Mouse (Mus musculus): ENCODE data around the gene Sh3gl3.

Gene Sh3gl3

DNA sequence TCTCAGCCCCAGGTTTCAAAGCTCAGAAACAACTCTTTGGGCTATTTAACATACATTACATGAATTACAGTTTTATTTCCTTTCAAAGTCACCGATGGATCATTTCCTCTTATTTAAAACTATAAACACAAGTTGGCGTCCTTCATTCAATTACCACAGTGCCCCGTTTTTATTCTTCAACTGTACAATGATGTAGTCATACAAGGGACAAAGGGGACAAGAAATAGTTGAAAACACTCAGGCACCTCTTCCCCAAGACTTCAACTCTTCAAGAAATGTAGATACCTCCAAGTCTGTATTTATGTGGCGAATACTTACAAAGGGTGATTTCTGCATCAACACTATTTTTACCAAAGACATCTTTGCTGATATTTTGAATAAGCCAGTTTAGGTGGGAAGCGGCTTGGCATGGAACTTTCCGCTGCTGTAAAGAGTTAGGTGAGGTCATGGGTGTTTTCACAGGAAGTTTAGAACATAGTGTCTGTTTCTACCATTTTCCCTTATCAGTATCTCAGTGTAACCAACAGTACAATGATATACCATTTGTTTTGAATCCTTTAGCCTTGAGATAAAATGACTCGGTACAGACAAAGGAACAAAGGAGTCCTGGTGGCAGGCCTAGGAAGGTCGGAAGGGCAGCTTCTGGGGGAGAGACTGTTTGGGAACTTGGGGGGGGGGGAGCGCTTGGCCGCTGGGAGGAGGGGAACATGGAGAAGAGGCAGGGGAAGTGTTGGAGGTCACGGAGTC lies 62.7 kb downstream of the Sh3gl3 start:
- no peak for DNase-seq

DNA sequence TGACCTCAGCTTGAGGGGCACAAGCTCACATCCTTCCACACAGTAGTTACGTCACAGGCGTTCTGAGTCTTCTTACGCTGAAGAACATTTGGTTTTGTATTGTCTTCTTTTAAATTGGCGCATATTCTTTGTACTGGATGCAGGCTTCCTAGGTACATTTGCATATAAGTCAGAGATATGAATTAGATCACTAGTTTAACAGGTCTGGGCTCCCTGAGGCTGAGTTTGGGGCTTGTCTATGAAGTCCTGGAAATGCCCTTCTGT lies 63.2 kb downstream of the Sh3gl3 start:
- no peak for DNase-seq

DNA sequence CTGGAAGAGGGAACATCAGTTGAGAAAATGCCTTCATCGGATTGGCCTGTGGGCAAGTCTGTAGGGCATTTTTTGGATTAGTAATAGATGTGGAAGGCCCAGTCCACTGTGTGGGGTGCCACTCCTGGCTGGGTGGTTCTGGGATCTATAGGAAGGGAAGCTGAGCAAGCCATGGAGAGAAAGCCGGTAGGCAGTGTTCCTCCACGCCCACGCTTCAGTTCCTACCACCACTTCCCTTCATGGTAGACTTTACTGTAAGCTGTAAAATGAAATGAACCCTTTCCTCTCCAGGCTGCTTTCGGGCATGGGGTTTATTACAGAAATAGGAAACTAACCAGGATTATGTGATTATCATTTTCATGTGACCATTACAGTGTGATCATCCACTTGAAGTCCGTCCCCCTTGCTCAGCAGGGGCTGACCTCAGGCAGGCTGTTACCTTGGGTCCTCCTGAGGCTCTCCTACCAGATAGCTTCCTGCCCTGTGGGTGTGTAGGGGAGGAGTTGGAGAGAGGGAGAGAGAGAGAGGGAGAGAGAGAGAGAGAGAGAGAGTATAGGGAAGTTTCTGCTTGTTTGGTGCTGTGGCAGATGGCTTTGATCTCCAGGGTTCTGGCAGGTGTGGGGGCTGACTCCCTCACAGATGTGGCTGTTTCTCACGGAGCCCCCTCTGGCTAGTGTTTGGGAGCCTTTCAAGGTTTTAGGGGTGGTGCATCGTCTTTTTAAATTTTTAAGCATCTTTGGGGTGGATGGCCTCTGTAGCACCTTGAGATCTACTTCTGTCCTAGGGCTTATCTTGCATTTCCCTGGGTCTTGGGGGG lies 67.0 kb downstream of the Sh3gl3 start:
- no peak for DNase-seq

DNA sequence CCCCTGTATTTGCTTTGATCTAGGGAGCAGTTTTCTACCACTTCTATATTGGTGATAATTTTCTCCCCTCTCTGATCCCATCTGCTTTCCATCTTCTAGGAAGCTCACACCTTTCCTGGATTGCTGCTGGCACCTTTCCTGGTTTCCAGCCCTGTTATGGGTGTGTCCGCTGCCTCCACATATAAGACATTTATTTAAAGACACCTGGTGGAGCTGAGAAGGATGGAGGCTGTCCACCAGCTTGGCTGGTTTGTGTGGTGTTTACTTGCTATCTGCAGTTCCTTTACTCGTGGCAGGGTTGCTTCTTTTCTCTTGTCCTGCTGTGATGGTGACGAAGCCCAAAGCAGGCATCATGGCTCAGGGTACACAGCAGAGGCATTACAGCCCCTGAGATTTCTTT lies 71.1 kb downstream of the Sh3gl3 start:
- no peak for DNase-seq

DNA sequence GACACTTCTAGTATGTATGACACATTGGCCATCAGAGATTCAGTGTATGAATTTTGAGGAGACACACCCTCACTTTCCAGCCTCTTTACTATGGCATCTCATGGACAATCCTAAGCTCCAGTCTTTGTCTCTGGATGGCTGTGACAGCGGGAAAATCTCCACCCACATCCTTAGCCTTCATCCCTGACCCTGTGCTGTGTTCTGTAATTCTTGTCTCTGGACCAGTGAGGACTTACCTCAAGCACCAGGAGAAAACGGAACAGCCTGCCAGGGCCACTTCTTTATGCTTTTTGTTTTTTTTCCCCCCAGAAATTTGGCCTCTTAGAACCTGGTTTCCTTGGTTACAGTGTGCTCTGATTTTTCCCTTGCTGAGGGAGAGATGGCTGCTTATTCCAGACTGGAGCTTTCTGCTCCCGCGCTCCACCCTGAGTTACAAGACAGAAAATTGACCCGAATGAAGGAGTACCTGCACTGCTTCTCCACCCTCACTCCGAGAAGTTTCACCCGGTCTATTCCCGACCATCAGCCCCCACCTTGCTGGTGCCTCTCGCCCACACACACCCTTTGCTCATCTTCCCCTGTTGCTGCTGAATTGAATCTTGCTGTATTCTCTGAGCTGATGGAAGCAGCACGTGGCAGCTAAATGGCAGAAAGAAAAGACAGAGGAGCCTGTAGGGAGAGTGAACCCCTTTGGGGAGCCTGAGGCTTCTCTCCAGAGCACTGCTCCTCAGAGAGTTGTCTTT lies 75.5 kb downstream of the Sh3gl3 start:
- DNase-seq = no peak

DNA sequence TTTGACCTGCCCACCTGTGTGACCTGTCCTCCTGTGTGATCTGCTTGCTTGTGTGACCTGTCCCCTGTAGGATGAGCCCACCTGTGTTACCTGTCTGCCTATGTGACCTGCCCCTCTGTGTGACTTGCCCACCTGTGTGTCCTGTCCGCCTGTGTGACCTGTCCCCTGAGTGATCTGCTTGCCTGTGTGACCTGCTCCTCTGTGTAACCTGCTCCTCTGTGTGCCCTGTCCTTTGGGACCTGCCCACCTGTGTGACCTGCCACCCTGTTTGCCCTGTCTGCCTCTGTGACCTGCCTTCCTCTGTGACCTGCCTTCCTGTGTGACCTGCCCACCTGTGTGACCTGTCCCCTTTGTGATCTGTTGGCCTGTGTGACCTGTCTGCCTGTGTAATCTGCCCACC lies 79.7 kb downstream of the Sh3gl3 start:
- DNase-seq = no peak

DNA sequence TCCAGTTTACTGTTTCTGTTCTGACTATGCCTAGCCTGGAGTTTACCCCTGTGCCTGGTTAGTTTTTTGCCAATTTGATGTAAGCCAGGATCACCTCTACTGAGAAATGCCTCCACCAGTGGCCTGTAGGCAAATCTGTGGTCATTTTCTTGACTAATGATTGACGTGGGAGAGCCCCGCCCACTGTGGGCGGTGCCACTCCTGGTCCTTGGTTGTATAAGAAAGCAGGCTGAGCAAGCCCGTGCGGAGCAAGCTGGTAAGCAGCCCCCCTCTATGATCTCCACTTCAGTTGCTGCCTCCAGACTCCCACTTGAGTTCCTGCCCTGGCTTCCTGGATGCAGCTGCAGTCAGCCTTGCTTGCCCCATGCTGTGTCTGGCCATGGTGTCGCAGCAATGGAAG lies 83.3 kb downstream of the Sh3gl3 start:
- no peak for DNase-seq

DNA sequence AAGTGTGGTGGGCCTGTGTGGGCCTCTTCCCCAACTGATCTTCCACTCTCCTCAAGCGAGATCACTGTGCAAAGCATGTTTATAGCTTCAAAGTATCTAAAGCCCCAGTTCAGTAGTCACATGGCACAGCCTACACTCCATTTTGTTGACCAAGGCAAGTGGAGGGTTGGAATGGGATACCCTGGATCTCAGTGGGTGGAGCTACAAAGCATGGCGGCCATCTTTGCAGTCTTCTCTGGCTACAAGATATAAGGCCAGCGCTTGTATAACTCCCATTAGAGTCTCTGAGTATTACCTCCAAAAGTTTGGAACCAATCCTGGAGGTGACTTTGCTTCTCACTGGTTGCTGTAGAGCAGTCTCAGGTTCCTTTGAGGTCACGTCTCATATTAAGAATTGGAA lies 83.9 kb downstream of the Sh3gl3 start:
- DNase-seq = no peak

DNA sequence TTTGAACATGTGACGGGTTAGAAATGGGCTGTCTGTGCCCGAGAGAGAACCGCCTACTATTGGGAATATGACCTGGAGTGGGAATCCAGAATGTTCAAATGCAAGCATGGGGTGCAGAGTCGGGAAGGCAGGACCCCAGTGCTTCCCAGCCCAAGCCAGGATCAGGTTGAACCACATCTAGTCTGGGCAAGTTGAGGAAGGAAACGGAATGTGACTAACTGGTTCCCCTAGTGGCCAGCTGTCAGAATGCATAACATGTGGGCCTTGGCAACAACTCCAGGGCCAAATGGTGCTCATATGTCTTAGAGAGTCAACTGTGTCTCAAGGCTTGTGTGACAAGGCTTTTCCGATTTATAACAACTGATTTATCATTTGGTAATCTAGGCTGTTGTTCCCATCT lies 86.6 kb downstream of the Sh3gl3 start:
- peak; percentile 64 for DNase-seq

DNA sequence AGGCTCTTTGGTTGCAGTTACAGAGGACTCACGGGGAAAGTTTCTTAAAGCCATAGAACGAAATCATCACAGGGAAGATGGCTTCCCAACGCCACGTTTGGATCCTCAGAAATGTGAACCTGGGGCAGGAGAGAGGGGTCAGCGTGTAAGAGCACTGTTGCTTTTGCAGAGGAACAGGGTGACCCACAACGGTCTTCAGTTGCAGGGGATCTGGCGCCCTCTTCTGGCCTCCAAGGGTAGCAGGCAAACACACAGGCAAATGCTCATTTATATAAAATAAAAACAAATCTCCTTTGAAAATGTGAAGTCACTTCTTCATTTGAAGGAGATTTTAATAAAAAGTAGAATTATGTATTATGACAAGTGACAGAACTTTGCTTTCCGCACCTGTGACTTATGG lies 89.5 kb downstream of the Sh3gl3 start:
- peak; percentile 71 for DNase-seq

DNA sequence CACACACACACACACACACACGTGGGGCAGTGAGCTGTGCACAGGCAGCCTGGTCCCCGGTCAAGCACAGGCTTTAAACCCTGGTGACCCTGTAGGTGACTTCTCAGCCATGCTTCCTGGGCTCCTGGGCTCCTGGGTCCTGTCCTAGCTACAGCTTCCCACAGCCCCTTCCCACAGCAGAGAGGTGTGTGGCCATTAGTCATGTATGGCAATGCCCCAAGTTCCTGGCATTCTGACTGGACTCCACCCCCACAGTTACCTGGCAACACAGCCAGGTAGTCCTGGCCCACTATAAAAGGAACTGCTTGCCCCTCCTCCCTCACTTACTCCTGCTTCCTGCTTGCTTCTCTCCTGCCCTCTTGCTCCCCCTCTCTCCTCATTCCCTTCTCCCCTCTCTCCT lies 90.5 kb downstream of the Sh3gl3 start:
- no peak for DNase-seq

DNA sequence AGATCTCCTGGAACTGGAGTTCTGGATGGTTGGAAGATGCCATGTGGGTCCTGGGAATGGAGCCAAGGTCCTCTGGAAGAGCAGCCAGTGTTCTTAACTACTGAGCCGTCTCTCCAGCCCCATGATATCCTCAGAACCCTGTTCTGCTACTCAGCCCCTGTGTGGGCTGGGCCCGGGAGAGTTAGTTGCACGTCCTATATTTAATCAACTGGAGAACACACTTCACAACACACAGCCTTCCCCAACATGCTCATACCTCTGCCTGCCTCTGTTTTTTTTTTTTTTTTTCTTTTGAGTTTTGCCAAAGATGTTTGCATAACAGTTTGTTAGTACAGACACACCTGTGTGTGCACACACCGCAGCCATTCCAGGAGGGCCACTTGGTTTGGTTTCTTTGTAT lies 91.7 kb downstream of the Sh3gl3 start:
- DNase-seq = no peak

DNA sequence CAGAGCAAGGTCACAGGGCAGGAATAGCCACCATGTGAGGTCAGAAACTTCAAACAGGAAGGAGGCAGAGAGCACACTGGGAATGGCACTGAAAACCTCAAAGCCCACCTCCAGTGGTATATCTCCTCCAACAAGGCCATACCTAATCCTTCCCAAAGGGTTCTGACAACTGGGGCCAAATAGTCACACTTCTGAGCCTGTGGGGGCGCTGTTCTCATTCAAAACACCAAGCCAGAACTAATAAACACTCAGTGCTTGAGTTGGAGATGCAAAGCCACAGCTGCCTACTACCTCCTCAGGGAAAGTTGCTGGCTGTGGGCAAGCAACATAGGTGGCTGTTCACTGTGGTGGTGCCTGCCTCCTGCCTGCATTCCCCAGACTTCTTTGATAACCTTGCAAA lies 96.3 kb downstream of the Sh3gl3 start:
- peak; percentile 48 for DNase-seq

DNA sequence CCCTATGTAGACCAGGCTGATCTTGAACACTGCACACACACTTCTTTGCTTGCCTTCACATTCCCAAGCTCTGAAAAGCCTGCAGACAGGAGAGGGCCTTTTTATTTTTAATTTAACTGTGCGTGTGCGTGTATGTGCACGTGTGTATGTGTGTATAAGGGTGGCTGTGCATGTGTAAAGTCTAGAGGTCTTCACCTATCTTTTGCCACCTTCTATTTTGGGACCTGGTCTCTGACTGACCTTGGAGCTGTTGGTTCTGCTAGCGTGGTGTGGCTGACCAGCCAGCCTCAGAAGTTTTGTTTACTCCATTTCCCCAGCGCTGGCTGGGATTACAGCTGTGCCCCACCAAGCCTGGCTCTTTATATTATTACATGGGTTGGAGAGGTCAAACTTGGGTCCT lies 98.1 kb downstream of the Sh3gl3 start:
- DNase-seq = no peak

DNA sequence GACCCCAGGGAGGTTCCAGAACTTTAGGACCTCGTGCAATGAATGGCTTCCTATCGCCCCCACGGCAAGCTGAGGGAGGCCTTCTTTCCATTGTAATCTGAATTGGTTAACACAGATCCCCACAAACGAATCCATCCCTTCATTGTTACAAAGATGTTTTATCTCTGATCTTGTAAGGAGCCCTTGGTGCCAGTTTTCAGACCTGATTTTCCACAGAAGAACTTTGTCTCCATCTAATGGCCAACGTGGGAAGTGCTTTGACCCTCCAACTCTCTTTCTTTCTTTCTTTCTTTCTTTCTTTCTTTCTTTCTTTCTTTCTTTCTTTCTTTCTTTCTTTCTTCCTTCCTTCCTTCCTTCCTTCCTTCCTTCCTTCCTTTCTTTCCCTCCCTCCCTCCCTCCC lies 99.2 kb downstream of the Sh3gl3 start:
- peak; percentile 43 for DNase-seq

DNA sequence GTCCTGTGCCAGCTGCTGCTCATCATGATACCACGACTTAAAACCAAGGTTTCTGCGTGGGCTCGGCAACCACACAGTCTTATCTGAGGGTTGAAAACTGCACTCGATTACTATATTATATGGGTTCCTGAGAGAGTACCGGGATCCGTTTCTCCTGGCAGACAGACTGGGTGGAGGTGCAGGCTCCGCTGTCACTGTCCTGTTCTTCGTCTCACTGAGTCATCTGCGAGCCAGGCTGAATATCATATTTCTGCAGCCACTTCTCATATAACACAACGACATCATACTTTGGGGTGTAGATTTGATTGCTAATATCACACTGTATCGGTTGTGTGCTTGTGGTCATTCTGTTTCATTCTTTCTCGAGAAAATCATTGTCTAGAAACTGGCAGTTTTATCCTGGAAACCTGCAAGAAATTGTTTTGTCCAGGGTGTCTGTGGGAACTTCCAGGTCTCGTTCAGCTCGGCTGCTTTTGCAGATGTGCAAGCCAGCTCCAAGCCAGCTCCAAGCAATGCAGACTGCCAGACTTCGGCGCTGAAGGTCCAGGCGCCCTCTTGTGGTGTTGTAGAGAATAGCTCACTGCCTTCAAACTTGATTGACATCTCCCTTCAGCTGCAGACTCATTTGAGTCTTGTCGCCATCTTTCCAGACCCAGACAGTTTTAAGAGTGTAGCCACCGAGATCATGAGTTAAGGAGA lies 100.5 kb downstream of the Sh3gl3 start:
- peak; percentile 74 for DNase-seq

DNA sequence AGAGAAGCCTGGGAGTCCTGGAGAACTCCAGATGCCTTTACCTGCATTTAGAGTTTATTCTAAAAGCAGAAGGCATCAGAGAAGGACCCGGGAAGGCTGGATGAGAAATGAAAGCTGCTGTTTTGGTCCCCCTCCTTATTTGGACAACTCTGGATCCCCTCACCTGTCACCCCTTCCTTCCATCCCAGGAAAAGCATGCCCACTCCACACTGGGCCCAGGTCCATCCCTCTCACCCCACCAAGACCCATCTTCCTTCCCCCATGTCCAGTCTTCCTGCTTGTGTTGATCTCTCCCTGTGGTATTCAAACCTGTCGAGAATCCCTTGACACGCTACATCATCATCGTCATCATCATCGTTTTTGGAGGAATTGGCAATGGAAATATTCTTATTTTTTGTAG lies 101.3 kb downstream of the Sh3gl3 start:
- no peak for DNase-seq

DNA sequence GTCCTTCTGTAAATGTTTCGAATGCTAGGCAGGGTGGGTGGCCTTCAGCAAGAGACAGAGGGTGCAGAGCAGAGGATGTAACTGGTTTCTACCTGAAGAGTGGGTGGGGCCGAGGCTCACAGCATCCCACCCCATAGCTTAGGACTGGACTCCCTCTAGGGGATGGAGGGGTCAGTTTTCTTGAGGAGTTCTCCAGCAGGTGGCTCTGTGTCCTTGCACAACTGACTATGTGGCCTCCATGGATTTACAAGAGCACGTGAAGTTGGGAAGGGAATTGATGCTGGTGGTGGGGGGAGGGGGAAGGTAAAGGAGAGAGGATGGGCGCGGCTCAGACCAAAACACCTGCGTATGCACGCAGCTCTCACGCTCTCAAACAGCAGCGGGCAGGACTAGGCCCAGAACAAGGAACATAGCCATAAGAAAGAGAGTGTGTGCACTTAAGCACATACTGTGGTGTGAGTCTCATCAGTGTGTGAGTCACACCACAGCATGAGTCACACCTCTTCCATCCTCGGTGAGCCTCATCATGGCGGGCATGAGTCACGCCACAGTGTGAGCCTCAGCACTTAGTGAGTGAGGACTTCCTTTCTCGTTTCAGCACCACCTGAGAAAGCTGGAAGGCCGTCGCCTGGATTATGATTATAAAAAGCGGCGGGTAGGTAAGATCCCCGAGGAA lies 102.0 kb downstream of the Sh3gl3 start:
- no peak for DNase-seq

DNA sequence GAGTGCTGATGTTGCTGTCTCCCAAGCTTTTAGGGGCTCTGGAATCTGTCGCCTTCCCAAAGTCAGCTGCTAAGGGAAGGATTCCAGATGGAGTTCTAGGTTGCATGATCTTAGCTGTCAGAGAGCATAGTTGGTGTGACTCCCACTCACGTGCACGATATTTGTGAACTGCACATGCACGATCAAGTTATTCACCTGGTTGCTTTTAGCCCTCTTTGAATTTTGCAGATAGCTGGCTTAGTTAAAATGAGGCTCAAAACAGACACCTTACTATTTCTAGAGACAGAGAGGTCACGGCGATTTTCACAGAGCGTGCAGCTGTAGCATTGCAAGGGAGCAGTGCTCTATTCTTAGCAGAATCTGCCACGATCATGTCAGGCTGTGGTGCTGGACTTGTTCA lies 108.4 kb downstream of the Sh3gl3 start:
- DNase-seq = no peak

DNA sequence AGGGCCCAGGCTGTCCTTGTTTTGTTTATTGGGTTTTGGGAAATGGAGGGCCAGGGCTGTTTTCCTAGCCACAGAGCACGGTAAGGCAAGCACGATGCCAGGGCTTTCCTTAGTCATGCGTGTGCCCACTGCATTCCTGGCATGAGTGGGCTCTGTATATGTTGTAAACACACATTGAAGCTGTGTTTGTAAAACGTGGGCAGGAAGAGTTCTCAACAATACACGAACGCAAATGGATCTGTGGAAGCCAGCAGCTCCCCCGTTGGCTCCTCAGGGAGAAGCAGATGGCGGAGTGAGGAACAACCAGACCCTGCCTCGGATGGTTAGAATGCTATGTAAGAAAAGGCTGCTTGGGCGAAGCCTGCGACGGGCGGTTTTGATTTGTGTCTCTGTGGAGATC lies 108.8 kb downstream of the Sh3gl3 start:
- no peak for DNase-seq

DNA sequence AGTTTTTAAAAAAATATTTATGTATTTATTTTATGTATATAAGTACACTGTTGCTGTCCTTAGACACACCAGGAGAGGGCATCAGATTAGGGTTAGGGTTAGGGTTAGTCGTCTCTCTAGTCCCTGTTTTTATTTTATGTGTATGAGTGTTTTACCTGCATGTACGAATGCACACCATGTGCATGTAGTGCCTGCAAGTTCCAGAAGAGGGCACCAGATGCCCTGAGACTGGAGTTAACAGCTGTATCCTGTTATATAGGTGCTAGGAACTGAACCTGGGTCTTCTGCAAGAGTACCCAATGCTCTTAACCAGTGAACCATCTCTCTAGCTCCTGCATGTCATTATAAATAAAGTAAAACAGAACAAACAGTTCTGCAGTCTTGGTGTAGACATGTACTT lies 113.6 kb downstream of the Sh3gl3 start:
- DNase-seq = no peak

DNA sequence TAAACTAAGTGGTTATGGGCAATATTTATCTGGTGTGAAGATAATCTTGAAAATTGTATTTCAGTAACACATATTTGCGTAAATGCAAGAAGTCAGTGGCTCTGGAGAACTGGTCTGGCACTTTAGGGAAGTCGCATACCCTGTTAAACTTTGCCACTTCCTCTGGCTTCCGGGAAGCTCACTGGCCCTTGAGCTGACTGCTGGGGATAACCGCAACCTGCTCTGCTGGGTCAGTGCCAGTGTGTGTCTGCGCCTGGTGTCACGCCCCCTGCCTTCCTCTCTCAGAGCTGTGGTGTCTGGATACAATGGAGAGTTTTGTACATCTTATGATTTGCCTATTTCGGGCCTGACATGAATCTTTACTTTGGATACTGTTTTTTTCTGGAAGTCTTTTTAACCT lies 119.8 kb downstream of the Sh3gl3 start:
- DNase-seq = no peak

DNA sequence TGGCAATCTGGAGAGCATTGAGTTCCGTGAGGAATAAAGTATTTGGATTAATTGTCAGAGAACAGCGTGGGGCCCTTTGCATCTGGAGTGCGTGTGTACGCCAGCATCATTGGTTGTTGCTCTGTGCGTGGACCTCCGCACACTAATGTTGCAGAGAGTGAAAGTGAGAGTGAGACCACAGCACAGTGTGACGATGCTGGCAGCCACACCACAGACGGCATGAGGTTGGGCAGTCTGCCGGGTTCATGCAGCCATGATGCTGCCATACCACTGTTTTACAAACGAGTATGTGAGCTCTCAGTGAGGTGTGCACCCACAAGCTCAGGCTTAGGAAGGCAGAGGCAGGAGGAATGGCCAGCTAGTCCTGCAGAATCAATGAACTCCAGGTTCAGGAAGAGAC lies 120.4 kb downstream of the Sh3gl3 start:
- DNase-seq = no peak

Data from retina, postnatal 1 day (tissue).